Mouse (Mus musculus): Measurements from ENCODE around the gene Atp5k.

Gene Atp5k

DNA sequence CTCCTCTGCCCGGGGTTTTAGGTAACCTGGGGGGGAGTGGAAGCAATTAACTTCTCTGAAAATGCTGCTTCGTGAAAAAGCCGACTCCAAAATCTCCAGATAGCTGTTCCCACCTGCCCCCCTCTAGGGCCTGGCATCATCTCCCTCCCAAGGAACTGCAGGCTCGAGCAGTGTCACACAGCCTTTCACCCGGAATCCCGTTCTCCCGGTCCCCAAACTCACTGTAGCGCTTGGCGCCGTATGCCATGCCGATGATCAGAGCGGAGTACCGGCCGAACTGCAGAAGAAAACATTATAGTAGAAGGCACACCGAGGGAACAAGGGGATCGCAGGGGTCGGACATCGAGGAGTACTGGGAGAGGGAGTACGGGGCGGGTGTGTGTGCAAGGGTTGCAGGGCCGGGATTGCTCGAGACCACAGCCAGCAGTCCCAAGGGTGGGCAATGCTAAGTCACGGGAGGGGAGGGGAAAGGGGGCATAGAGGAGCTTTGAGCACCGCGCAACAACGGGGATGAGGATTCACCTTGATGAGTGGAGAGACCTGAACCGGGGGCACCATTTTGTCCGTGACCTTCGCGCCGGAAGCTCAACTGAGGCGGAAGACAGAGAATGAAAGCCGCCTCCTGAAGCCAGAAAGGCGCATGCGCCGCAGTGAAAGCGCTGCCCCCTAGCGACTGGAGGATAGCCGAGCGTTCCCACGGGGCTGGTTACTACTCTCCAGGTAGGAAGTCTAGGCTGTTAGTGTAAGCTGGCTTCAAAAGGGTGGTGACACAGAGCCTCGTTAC is at the start of gene Atp5k:
Gene Atp5k (minus strand): TSS at position 645 of the 784 bp plus-strand sequence.
- peak; percentile 90 for DNase-seq (ENCODE audit: low read depth)

DNA sequence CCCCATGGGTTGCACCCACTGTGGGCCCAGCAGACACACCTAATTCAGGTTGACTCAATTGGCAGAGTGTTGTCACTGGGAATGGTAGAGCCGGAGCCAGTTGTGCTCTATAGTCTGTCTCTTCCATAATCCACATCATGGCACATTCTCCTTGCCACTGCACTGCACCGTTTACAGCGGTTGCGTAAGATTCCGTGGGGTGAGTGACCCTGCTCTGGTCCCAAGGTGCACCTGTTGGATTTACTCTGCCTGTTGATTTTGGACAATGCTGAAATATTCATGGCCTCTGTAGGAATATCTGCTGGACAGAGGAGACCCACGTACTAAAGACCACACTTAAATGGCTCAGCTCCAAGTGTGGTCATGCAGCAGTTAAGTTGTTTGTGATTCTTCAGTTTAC is 48.8 kb upstream of the Atp5k start:
- no peak for DNase-seq (ENCODE audit: low read depth)

DNA sequence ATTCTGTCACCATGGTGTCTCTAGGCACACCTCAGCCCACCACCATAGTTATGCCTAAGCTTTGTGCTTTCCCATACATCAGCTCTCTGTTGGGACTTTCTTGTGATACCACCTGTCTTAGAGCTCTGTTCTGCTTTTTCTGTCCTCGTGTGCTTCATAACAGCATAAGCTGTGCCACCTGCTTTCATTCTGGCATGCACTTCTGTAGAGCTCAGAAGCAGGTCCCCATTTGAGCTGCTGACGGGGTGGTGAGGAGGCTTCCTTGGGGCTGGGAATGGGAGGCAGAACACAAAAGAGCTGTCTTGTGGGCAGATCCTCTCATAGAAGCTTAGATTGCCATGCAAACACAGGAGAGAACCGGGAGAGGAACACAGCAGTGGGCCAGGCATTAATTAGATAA is 41.7 kb upstream of the Atp5k start:
- DNase-seq (ENCODE audit: low read depth): no peak

DNA sequence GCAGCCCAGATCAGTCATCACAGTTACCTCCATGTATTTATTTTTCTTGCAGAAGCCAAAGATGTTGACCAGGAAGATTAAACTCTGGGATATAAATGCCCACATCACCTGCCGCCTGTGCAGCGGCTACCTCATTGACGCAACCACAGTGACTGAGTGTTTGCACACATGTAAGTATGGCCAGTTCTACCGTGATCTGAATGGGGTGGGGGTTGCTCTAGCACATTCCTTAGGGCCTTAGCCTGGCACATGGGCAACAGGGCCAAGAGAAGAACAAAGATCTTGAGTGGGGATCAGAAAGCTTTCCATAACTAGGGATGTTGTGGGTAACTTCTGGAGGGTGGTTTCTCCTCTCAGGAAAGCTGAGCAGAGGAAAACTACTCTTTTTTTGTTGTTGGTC is 39.5 kb upstream of the Atp5k start:
- DNase-seq (ENCODE audit: low read depth): no peak

DNA sequence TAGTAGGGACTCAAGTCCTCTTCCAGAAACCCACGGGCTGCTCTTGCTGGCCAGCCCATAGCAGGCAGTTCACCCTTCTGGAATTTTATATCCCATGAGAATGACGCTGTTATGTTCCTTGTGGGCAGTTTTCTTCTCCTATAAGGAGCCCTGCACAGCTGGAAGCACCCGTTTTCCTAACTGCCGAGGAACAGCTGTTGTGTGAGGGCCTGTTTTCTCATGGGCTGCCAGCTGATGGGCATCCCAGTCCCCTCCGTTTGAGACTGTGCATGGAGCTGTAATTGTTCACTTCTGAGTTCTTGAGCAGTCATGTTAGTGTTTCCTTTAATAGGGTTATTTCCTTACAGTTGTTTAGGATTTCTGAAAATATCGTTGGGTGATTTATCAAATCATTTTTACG is 35.4 kb upstream of the Atp5k start:
- no peak for DNase-seq (ENCODE audit: low read depth)

DNA sequence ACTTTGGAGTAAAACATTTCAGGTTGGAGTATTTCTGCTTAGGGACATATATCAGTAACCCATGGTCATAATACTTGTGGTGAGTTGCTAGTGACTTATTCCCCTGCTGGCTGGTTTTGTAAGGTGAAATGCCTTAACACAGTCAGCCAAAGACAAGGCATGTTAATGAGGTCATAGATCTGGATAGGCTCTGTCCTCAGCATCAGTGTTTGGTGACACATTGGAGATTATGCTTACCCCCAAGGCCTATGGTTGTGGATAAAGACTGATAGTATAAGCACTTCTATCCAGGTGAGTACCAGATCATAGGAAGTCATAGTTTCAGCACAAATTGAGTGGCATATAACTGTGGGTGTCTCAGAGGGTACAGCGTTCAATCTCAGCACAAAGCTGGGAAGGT is 32.4 kb upstream of the Atp5k start:
- DNase-seq (ENCODE audit: low read depth): peak; percentile 21

DNA sequence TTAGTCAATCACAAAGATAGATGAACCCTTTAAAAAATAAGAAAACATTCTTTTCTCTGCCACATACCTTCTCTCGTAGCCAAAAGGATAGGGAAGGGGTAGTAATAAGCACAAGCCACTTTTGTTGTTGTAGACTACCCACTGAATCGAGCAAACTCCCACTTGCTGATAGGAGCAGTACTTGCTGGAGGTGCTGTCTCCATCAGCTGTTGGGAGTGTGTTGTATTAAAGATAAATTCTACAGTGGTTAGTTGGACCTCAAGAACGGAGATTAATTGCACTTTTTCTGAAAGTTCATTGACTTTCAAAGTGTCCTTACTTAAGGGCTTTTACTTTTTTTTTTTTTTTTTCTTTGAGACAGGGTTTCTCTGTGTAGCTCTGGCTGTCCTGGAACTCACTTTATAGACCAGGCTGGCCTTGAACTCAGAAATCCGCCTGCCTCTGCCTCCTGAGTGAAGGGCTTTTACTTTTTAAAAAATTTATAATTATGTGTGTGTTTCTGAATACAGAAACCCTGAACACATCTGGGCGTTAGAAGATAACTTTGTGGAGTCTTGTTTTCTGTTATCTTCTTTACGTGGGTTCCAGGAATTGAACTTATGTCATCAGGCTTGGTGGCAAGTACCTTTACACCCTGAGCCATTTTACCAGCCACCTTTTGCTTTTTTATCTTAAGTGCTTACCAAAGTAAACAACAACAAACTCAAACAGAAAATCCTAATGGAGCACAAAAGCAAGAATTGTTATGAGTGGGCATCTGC is 31.1 kb upstream of the Atp5k start:
- DNase-seq (ENCODE audit: low read depth): no peak

DNA sequence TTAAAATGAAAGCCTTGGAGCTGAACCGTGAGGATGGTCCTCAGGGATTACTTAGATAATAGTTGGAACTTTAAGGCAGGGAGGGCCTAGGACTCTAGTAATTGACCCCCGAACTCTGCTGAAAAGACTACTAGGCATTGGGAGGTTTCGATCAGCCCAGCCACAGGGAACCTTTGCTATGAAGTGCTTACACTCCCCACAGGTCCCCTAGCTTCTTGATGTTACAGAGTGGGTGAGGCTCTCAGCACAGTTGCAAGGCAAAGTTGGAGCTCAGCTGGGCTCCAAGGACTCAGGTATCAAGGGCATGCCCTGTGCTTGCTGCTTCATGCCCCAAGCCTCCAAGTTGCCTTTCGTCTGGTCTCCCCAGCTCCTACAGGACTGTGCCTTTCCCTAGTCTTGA is 28.2 kb upstream of the Atp5k start:
- no peak for DNase-seq (ENCODE audit: low read depth)

DNA sequence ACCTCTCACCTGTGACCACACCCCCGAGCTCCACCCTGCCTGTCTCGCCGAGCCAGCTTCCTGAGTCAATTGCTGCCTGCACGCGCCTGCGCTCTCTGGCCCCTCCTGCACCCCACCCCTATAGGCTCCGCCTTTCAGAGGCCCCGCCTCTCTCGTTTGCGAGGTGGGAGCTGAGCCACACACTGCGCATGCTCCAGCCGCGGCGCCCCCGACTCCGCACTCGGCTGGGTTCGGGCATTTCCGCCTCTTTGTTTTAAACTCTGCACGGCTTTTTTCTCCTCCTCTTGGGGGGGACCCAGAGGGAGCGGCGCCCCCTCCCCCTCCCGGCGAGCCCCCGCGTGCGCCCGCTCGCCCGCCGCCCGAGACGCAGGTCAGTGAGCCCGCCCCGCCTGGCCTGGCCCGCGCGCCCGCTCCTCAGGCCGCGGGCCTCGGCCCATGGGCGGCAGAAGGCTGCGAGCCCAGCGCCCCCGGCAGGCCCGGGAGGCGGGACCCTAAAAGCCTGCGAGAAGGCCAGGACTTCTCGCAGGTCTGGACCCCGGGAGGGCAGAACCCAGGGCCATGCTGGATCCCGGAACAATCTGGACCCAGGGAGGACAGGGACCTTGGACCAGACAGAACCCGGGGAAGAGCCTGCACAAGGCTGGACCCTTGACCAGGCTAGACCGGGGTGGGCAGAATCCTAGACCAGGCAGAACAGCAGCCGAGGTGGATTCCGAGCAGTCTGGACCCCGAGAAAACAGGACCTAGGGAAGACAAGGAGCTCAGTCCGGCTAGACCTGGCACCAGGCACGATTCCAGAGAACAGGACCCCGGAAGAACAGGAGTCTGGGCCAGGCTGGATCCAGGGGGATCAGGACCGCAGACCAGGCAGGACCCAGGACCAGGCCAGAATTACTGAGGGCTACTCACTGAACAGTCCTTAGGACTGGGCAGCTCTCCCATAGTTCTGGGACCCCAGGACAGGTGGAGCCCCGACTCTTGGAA is 27.1 kb upstream of the Atp5k start, which contains the start of gene Pcgf3:
Gene Pcgf3 (plus strand): TSS at position 151 of the 984 bp plus-strand sequence.
- DNase-seq (ENCODE audit: low read depth): peak; percentile 95

DNA sequence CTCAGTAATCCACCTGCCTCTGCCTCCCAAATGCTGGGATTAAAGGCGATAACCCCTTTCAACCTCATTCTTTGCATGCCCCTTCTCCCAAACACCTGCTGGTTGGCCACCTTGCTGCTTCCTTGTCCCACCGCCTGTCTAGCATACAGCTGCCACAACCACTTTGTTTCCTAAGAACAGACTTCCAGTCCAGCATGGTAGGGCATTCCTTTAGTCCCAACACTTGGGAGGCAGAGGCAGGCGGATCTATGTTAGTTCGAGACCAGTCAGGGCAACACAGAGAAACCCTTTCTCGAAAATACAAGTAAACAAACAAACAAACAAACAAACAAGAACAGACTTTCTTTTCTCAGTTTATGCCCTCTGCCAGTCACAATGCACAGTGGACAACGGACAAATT is 26.2 kb upstream of the Atp5k start:
- no peak for DNase-seq (ENCODE audit: low read depth)

DNA sequence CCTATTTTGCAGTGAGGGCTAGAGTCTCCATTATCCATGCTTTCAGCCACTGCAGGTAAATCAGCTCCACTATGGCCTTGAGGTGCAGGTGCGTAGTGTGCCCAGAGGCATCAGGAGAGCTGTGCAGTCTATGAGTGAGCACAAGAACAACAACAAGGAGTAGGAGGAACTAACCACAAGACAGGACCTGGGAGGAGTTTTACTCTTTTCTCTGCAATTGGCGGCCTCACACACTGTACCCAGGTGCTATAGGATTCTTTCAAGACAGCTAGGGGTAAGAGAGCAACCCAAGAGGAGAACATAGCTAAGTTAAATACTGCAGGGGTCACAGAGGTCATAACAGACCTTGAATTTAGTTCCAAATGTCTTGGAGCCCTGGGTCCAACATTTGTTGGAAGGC is 24.5 kb upstream of the Atp5k start:
- no peak for DNase-seq (ENCODE audit: low read depth)

DNA sequence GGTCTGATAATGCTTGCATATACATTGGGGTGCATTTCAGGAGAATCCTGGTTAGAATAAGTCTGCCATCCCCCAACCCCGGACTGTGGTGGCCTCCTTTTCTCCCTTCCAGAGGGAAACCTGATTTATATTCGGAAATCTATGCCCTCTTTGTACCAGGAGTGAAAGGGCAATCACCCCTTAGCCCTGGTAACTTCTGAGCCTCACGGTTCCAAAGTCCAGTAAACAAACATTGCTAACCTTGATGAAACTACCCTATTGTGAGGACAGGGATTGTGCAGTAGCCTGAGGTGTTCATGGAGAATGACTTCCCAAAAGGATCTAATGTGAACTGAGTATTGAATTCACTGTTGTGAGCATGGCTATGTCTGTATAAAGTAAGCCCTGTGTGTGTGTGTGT is 19.8 kb upstream of the Atp5k start:
- no peak for DNase-seq (ENCODE audit: low read depth)

DNA sequence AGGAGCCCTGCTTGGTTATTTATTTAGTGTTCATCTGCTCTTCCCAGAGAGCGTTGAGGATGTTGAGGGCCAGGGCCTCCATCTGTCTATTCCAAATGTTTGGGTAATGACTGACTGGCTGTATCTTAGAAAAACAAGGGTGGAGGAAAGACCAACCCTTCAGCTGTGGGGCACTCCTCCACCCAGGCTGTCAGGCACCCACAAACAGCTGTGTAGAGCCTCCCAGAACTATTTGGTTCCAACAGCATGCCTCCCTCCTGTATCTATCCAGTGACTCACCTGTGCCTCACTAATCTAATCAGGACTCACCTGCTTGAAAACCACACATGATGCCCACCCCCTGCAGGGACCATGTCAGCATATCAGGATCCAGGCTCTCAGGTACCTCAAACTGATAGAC is 18.2 kb upstream of the Atp5k start:
- DNase-seq (ENCODE audit: low read depth): no peak

DNA sequence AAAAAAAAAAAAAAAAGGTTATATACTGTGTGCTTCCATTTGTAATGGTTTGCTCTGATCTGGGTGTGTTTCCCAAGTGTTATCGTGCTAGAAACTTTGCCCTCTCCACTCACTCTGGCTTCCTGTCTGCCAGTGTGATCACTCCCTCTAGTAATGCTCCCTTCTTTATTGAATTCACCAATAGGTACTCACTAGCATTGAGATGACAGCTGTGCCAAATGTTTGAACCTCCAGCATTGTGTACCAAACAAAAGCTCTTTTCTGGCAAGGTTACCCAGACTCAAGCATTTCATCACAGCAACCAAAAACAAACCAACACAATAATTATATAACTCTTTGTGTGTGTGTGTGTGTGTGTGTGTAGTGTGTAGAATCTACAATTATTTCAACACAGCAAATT is 17.4 kb upstream of the Atp5k start:
- DNase-seq (ENCODE audit: low read depth): no peak

DNA sequence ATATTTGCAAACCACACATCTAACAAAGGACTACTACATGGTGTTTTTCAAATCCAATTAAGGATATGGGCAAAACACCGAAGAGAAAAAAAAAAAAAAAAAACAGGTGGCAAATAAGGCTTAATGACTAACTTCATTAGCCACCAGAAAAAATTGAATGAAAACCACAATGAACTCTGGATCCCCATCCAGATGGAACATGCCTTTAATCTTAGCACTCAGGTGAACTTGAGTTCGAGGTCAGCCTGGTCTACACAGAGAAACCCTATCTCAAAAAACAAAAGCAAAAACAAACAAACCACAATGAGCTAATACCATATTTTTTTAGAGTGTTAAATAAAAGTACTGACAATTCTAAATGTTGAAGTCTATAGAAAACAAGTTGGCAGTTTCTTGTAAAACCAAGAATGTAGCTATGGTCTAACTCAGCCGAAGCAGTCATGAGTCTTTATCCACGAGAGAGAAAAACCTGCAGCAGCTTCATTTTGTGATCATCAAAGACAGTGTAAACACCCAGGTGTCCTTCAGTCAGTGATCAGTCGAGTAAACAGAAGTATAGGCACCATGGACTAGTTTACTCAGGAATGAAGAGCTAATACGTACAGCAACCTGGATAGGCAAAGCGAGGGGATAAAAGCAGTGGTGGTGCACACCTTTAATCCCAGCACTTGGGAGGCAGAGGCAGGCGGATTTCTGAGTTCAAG is 16.7 kb upstream of the Atp5k start:
- no peak for DNase-seq (ENCODE audit: low read depth)

DNA sequence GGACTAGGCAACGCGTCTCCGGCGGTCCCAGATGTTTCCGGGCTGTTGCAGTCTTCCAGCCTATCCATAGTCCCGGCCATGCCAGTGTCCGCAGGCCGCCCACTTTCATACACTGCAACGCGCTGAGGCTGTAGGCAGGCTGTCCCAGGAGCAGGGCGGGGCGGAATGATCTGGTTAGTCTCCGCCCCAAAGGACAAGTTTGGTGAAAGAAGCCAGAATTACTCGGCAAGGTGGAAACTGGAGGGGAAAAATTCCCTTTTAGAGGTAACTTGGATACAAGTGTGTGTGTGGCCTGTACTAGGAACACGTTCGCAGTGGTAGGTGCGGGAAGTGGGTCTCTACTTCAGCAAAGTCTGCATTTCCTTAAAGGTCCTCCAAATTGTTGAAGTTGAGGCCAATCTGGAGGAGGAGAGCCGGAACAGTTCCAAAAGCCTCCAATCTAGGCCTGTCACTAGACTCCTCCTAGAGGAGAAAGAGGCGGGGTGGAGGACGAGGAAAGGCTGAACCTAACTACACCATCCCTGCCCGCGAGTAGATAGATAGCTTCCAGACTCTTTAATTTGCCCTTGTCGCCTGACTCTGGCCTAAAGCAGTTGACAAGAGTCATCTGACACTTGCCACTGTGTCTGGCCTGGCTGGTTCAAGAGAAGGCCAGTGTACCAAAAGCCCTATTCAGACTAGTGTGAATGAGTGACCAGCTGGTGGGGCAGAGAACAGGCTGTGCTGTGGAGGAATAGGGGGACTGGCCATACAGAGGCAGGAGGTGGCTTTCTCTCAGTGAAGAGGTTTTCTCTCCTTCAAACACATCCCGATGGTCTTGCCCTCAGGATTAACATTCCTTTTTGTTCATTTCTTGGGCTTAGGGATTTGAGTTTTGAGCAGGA is 14.8 kb upstream of the Atp5k start, which contains the start of gene Mfsd7a:
Gene Mfsd7a (minus strand): TSS at position 107 of the 884 bp plus-strand sequence.
- no peak for DNase-seq (ENCODE audit: low read depth)

DNA sequence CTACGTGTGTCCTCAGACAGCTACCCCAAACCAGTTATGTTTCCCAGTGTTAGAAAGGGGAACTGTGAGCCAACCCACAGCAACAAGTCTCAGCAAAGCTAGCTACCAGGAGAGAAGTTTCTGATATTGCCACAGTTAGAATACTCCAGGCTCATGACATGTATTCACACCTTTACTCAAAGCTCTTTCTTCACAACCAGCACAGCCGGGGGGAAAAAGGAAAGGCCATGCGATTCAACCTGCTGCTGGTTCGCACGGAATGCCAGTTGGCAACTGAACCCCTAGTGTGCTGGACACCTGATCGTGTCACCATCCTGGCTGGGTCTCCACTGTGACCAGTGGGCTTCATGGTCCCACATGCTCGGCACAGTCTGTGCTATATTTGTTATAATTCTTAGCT is 13.6 kb upstream of the Atp5k start:
- no peak for DNase-seq (ENCODE audit: low read depth)

DNA sequence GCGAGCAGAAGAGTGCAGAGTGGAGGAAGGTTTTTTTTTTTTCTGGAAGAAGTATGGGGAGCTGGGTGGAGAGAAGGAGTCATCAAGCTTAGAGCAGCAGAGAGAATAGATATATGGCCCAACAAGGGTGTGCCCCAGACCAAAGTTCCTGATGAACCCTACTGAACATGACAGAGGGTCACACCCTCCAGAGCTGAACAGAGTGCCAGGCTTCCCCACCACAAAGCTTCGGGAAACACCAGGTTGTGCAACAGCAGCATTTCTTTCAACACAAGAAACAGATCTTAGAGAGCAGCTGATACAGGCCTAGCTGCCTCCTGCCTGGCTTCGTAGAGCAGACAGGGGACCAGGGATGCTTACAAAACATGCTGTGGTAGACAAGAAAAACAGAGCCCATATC is 12.7 kb upstream of the Atp5k start:
- DNase-seq (ENCODE audit: low read depth): peak; percentile 68

DNA sequence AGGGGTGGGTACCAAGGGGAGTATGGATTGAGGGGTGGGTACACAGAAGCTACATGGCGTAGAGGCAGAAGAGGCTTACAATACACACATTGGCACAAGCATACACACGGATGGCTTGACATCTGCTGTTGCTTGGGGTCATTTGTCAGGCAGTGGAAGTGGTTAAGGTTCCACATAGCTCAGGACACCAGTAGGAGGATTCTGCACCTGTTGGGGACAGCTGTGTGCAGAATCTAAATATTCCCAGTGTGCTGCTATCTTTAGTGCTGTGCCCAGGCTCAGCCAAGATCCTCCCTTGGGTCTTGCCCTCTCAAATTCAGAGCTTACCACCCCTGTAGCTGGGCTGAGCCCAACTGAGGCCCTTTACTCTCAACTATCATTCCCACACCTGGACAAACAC is 1.9 kb upstream of the Atp5k start:
- no peak for DNase-seq (ENCODE audit: low read depth)

DNA sequence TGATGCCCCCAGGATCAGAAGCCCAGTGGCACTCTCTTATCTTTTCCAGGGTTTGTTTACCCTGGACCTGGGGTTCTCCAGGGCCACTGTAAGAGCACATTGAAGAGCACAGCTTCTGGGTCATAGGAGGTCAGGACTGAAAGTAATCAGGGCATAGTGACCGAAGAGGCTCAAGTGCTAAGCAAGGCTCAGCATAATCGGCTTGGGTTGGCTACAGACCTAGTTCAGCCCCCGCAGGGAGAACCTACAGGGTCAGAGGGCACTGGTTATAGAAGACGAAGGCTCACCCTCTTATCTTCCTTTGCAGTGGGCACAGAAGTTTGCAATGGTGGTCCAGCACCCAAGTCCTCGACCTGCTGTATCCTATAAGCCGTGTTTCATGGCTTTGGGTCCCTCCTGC is 3.1 kb downstream of the Atp5k start:
- DNase-seq (ENCODE audit: low read depth): no peak

DNA sequence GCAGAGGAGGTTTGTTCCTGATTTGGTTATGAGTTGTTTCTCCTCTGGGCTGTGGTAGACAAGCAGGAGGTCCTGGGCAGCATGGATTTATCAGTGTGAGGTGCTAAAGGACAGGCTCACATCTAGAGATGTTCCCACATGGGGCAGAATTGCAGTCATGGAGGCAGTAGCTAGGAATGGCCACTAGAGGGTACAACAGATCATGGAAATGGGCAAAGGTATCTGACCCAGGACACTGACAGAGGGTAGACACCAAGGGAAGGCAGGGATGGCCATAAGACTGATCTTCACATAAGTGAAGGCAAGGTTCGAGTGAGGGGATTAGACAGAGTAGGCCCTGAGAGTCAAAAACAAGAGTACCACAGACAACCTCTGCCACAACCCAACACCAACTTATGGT is 7.1 kb downstream of the Atp5k start:
- peak; percentile 72 for DNase-seq (ENCODE audit: low read depth)

Measured in 416B (cell line).